Mouse (Mus musculus) spleen, adult 2 months (tissue): ENCODE measurements around the gene Dennd6b. TPM values are rescaled to one million over a fixed set of nuclear protein-coding genes. Genes with fewer than 3 reads are reported as not detected.

Source experiments
- DNase-seq, 2 experiments: peaks; one replicate each; pipeline versions ENCODE4 v3.0.0 to v3.0.0-alpha.2; 2012 to 2021; ENCODE audit warnings: low spot score in 2 of 2, low read depth in 1 of 2
- H3K27ac ChIP-seq: fragments of 200-500 bp; 2 replicates; pipeline ENCODE4 v1.5.1; 2012; ENCODE audit warnings: low read length, inconsistent platforms; ENCODE audit not compliant: insufficient read depth
- H3K27me3 ChIP-seq: fragments of 200-500 bp; 2 replicates; pipeline ENCODE4 v1.6.1; 2012; ENCODE audit warnings: mild to moderate bottlenecking, moderate library complexity, low read length, inconsistent platforms; ENCODE audit not compliant: control insufficient read depth, insufficient read depth
- H3K36me3 ChIP-seq: fragments of 200-500 bp; 2 replicates; pipeline ENCODE4 v1.6.1; 2012; ENCODE audit warnings: mild to moderate bottlenecking, low read length, inconsistent platforms; ENCODE audit not compliant: control insufficient read depth, insufficient read depth
- H3K4me1 ChIP-seq: fragments of 200-500 bp; 2 replicates; pipeline ENCODE4 v1.6.1; 2011; ENCODE audit warnings: inconsistent platforms; ENCODE audit not compliant: control insufficient read depth, insufficient read depth, insufficient read length
- H3K4me3 ChIP-seq: fragments of 200-500 bp; 2 replicates; pipeline ENCODE4 v1.5.1; 2011; ENCODE audit warnings: mild to moderate bottlenecking, inconsistent platforms; ENCODE audit not compliant: insufficient read depth, insufficient read length; ENCODE audit errors: extremely low read depth
- CTCF ChIP-seq: fragments of 200-500 bp; IDR thresholded peaks from 2 replicates; pipeline ENCODE4 v1.5.1; 2011; ENCODE audit warnings: mild to moderate bottlenecking, inconsistent platforms; ENCODE audit not compliant: insufficient read depth, insufficient read length, insufficient replicate concordance; ENCODE audit errors: extremely low read depth
- POLR2A ChIP-seq: fragments of 200-500 bp; IDR thresholded peaks from 2 replicates; pipeline ENCODE4 v1.6.1; 2011; ENCODE audit warnings: low read depth, low read length, inconsistent platforms
- WGBS: fragments of 180-500 bp; shearing (Covaris S2); methylation state at CpG from one replicate; pipeline ENCODE4 v1.1.7; 2018; 5-methylcytosine and 5-hydroxymethylcytosine counted together
- polyA plus RNA-seq: library from polyadenylated mRNA; depleted of rRNA; stranded (reverse); fragments of >200 nt; gene quantifications from 2 replicates; pipeline ENCODE4 v1.2.3, GENCODE M21; 2012

Dennd6b gene
- polyA plus RNA-seq, 1 experiment: 25.2 TPM

GRCm38 (mm10) chr15:89182842-89183241 is 13.5 kb downstream of the Dennd6b start:
- Histone ChIP-seq H3K36me3 (no peaks in the 10 kb centered on the region), H3K4me3 (no peak overlapping the region), H3K27me3 (0 out of 2 replicates have a peak, but pooled peaks cover 2% of the 10 kb centered on the region), H3K27ac (no peak overlapping the region), H3K4me1 (peaks cover 25% of the 10 kb centered on the region)
- WGBS: 91% methylated on average over 5 of the region's 5 CpGs
- no peak for DNase-seq
- no peak for TF ChIP-seq POLR2A

- TF ChIP-seq CTCF (no peak), POLR2A (no peak)
- DNase-seq: no peak
- no peaks in the 10 kb centered on the region for H3K36me3 ChIP-seq
- WGBS: 44% methylated on average over 6 of the region's 6 CpGs
- 0 out of 2 replicates have a peak, but pooled peaks cover 2% of the 10 kb centered on the region for H3K27me3 ChIP-seq
- no peak overlapping the region for H3K27ac ChIP-seq
- no peak overlapping the region for H3K4me3 ChIP-seq
- H3K4me1 ChIP-seq: peaks cover 29% of the 10 kb centered on the region
These were observed 14.0 kb downstream of the Dennd6b start for GRCm38 (mm10) chr15:89182328-89182741.

DNA sequence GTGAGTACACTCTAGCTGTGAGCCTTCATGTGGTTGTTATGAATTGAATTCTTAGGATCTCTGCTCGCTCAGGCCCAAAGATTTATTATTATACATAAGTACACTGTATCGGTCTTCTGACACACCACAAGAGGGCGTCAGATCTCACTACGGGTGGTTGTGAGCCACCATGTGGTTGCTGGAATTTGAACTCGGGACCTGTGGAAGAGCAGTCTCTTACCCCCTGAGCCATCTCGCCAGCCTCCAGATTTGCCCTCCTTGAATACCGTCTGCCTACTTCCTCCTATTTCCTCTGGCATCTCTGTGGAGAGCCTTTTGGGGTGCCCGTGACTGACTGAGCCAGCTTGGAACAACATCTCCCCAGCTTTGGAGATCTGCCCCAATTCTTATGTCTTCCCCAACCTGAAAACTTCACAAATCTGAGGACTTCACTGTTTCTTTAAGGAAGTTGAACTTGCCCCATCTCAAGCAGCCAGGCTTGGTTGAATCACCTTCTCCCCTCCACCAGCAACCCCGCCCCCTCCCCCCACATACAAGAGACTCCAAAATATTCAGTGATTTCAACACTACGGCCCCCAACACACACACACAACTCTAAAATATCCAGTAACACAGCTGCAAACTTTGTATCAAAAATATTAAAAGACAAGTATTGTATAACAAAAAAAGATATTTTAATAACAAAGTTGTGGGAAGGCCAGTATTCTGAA is 14.6 kb downstream of the Dennd6b start:
- no peak for TF ChIP-seq CTCF
- no peak for TF ChIP-seq POLR2A
- Histone ChIP-seq H3K4me3 (no peak overlapping the region), H3K4me1 (peaks cover 35% of the 10 kb centered on the region), H3K27me3 (0 out of 2 replicates have a peak, but pooled peaks cover 2% of the 10 kb centered on the region), H3K36me3 (no peaks in the 10 kb centered on the region), H3K27ac (no peak overlapping the region)
- 33% methylated on average over 10 of the region's 10 CpGs for WGBS
- no peak for DNase-seq

DNA sequence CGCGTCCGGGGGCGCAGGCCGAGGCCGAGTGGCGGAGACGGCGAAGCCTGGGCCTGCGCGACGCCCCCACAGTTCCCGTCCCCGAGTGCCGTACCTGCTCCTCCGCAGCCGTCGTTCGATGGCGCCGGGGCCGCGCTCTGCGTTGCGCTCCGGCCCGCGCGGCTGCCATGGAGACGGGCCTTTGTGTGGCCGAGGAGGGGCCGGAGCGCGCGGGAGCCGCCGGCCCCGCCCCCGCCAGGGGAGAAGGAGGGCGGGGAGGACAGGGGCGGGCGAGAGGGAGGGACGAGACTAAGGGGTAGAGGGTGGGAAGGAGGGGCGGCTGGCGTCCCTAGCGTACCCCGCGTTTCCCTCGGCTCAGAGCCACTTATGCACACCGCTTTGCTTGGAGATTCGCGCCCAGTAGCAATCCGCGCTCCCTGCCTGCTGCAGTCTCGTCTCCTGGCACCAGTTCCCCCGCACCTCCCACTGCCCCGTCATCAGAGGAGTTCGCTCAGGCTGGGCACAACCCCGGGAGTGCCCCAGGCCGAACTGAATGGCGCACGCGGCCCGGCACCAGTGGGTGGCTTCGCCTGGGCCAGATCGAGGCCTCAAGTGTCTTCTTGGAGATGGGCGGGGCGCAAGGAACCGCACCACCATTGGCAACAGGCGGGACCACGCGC is 15.6 kb downstream of the Dennd6b start, which contains the start of gene Plxnb2:
Gene Plxnb2 (minus strand): TSS at position 218 of the 659 bp plus-strand sequence.
- H3K4me3 ChIP-seq: peak within 1 kb of the TSS; percentile 64
- peak within 1 kb of the TSS; percentile 68 for H3K27ac ChIP-seq
- H3K4me1 ChIP-seq: peaks cover 35% of the 10 kb centered on the region
- TF ChIP-seq POLR2A (no peak), CTCF (no peak)
- no peaks in the 10 kb centered on the region for H3K36me3 ChIP-seq
- H3K27me3 ChIP-seq: 0 out of 2 replicates have a peak, but pooled peaks cover 2% of the 10 kb centered on the region
- DNase-seq: no peak
- 2% methylated on average over 58 of the region's 72 CpGs for WGBS

- 4% methylated on average over 26 of the region's 26 CpGs for WGBS
- Histone ChIP-seq H3K4me1 (peaks cover 35% of the 10 kb centered on the region), H3K27me3 (0 out of 2 replicates have a peak, but pooled peaks cover 2% of the 10 kb centered on the region), H3K4me3 (peak overlapping the region; percentile 64), H3K36me3 (no peaks in the 10 kb centered on the region), H3K27ac (peak overlapping the region; percentile 61)
- no peak for DNase-seq
- TF ChIP-seq POLR2A (no peak), CTCF (no peak)
These were observed 16.2 kb downstream of the Dennd6b start for GRCm38 (mm10) chr15:89180081-89180541.

DNA sequence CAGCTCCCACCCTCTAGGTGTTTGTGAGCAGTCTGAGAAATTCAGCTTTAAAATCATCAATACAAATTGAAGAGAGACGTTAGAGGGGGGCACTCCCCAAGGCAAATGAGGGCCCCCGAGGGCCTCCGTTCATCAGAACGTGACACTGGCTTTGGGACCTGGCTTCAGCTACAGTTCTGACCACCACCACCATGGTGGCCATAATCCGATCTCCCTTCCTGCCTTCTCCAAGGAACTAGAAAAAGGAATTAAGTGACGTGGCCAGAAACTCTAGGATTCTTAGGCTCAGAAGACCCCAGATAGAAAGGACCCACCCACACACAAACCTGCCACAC is 16.7 kb downstream of the Dennd6b start:
- no peaks in the 10 kb centered on the region for H3K36me3 ChIP-seq
- 0 out of 2 replicates have a peak, but pooled peaks cover 2% of the 10 kb centered on the region for H3K27me3 ChIP-seq
- H3K4me1 ChIP-seq: peaks cover 35% of the 10 kb centered on the region
- 41% methylated on average over 6 of the region's 6 CpGs for WGBS
- H3K27ac ChIP-seq: peak overlapping the region; percentile 62
- H3K4me3 ChIP-seq: peak overlapping the region; percentile 64; the same call in 1 of the 2 replicates
- TF ChIP-seq POLR2A (no peak), CTCF (no peak)
- DNase-seq: no peak
